8 mouse cellular contexts compared by ENCODE assay signal in the genomic region with DNA sequence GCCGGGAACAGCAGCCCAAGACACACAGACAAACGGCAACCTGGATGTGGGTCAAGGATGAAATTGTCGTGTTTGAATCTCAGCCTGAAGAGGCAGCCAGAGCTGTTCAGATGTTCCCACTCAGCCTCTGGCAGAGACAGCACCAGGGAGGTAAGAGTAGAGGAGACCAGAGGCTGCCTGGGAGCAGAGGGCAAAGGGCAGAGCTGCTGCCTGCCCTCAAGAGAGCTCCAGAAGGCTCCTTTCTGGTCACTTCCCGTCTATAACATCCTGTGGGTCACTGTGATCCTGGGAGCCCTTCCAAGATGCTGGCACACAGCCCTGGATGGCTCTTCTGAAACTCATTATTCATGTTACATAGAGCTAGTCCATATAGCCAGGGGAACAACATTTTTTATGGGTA.
DNase-seq lines count a peak whose midpoint lies in the region; ATAC-seq and TF ChIP-seq lines count a peak whose summit lies in the region.

No protein-coding gene starts in this region.

- H3K9ac ChIP-seq in forebrain, embryonic 14.5 days (ENCODE audit: low read length): no peak overlapping the region
- H3K9ac ChIP-seq in forebrain, embryonic 16.5 days (replicated peaks; ENCODE audit: low read depth, low read length): no peak overlapping the region
- H3K9ac ChIP-seq in embryonic facial prominence, embryonic 14.5 days (ENCODE audit: low read depth, low read length): no peak overlapping the region
- H3K9ac ChIP-seq in kidney, postnatal 0 days (ENCODE audit: low read depth, low read length): no peak overlapping the region
- H3K9ac ChIP-seq in forebrain, embryonic 12.5 days: no peak overlapping the region

- no peaks in the 10 kb centered on the region for H3K27me3 ChIP-seq in forebrain, embryonic 14.5 days (replicated peaks; ENCODE audit: control insufficient read depth, insufficient read depth, low read length)
- H3K27me3 ChIP-seq in forebrain, embryonic 16.5 days (replicated peaks; ENCODE audit: control insufficient read depth, insufficient read depth, low read length): no peaks in the 10 kb centered on the region
- H3K27me3 ChIP-seq in embryonic facial prominence, embryonic 14.5 days (replicated peaks; ENCODE audit: control insufficient read depth, insufficient read depth, low read length): no peaks in the 10 kb centered on the region
- no peaks in the 10 kb centered on the region for H3K27me3 ChIP-seq in kidney, postnatal 0 days (ENCODE audit: insufficient read depth, low read length)
- no peaks in the 10 kb centered on the region for H3K27me3 ChIP-seq in forebrain, embryonic 12.5 days

- no peak overlapping the region for H3K27ac ChIP-seq in forebrain, embryonic 14.5 days (ENCODE audit: low read depth, low read length)
- no peak overlapping the region for H3K27ac ChIP-seq in forebrain, embryonic 16.5 days (ENCODE audit: low read length)
- H3K27ac ChIP-seq in embryonic facial prominence, embryonic 14.5 days (replicated peaks; ENCODE audit: low read depth, low read length): peak overlapping the region; percentile 46; the same call in 1 of the 2 replicates
- H3K27ac ChIP-seq in kidney, postnatal 0 days: no peak overlapping the region; the same call in 1 of the 2 replicates
- H3K27ac ChIP-seq in forebrain, embryonic 12.5 days: no peak overlapping the region

- H3K36me3 ChIP-seq in forebrain, embryonic 14.5 days (ENCODE audit: control insufficient read depth, insufficient read depth, low read length): no peaks in the 10 kb centered on the region
- no peaks in the 10 kb centered on the region for H3K36me3 ChIP-seq in forebrain, embryonic 16.5 days (ENCODE audit: control insufficient read depth, insufficient read depth)
- no peaks in the 10 kb centered on the region for H3K36me3 ChIP-seq in embryonic facial prominence, embryonic 14.5 days (ENCODE audit: control insufficient read depth, insufficient read depth, low read length)
- no peaks in the 10 kb centered on the region for H3K36me3 ChIP-seq in kidney, postnatal 0 days (ENCODE audit: insufficient read depth, low read length)
- H3K36me3 ChIP-seq in forebrain, embryonic 12.5 days (replicated peaks): no peaks in the 10 kb centered on the region

- no peak for ATAC-seq in forebrain, embryonic 14.5 days
- no peak for ATAC-seq in forebrain, embryonic 16.5 days
- peak; percentile 62; the same call in 1 of the 2 replicates for ATAC-seq in embryonic facial prominence, embryonic 14.5 days (ENCODE audit: low read depth)
- no peak for ATAC-seq in kidney, postnatal 0 days (replicated peaks; ENCODE audit: low FRiP score, low read depth)
- no peak for ATAC-seq in forebrain, embryonic 12.5 days (ENCODE audit: low FRiP score)

- H3K4me1 ChIP-seq in forebrain, embryonic 14.5 days (ENCODE audit: control insufficient read depth, insufficient read depth, low read length): peaks cover 4% of the 10 kb centered on the region; the same call in 1 of the 2 replicates
- H3K4me1 ChIP-seq in forebrain, embryonic 16.5 days (replicated peaks; ENCODE audit: control insufficient read depth, insufficient read depth, low read length): peaks cover 12% of the 10 kb centered on the region
- H3K4me1 ChIP-seq in embryonic facial prominence, embryonic 14.5 days (ENCODE audit: control insufficient read depth, insufficient read depth, low read length): peaks cover 12% of the 10 kb centered on the region
- H3K4me1 ChIP-seq in kidney, postnatal 0 days (replicated peaks; ENCODE audit: insufficient read depth, low read length): no peaks in the 10 kb centered on the region; the same call in 1 of the 2 replicates
- peaks cover 2% of the 10 kb centered on the region; the same call in 1 of the 2 replicates for H3K4me1 ChIP-seq in forebrain, embryonic 12.5 days

- no peaks in the 10 kb centered on the region for H3K9me3 ChIP-seq in forebrain, embryonic 14.5 days (replicated peaks; ENCODE audit: control insufficient read depth, low read length)
- no peaks in the 10 kb centered on the region for H3K9me3 ChIP-seq in forebrain, embryonic 16.5 days (ENCODE audit: control insufficient read depth, low read length)
- peaks cover 7% of the 10 kb centered on the region; the same call in 1 of the 2 replicates for H3K9me3 ChIP-seq in embryonic facial prominence, embryonic 14.5 days (ENCODE audit: control insufficient read depth, low read length)
- H3K9me3 ChIP-seq in kidney, postnatal 0 days (replicated peaks; ENCODE audit: low read length): no peaks in the 10 kb centered on the region
- H3K9me3 ChIP-seq in forebrain, embryonic 12.5 days: no peaks in the 10 kb centered on the region

- no peak overlapping the region for H3K4me3 ChIP-seq in forebrain, embryonic 14.5 days (ENCODE audit: low read depth, low read length)
- H3K4me3 ChIP-seq in forebrain, embryonic 16.5 days (replicated peaks; ENCODE audit: low read length): no peak overlapping the region
- no peak overlapping the region for H3K4me3 ChIP-seq in embryonic facial prominence, embryonic 14.5 days (ENCODE audit: low read depth, low read length)
- H3K4me3 ChIP-seq in kidney, postnatal 0 days (replicated peaks; ENCODE audit: low read depth, low read length): no peak overlapping the region
- H3K4me3 ChIP-seq in forebrain, embryonic 12.5 days (replicated peaks): no peak overlapping the region

- no peak for TF ChIP-seq CTCF in kidney, postnatal 0 days (IDR thresholded peaks at IDR 0.05; ENCODE audit: low read depth)

- DNase-seq in forebrain, embryonic 14.5 days (ENCODE audit: low spot score): peak; percentile 43
- peak; percentile 55 for DNase-seq in 3134 (ENCODE audit: extremely low read depth, insufficient read length, low spot score)
- DNase-seq in embryonic facial prominence, embryonic 14.5 days (ENCODE audit: low spot score): peak; percentile 43
- peak; percentile 55 for DNase-seq in kidney, postnatal 0 days (ENCODE audit: low spot score)
- DNase-seq in embryo, embryonic 9.5 days (ENCODE audit: extremely low spot score): no peak
- DNase-seq in thymus, postnatal 36 days: no peak

- WGBS in forebrain, embryonic 14.5 days: 56% methylated on average over 4 of the region's 4 CpGs
- WGBS in forebrain, embryonic 16.5 days: 36% methylated on average over 4 of the region's 4 CpGs
- WGBS in embryonic facial prominence, embryonic 14.5 days: 23% methylated on average over 4 of the region's 4 CpGs
- 39% methylated on average over 4 of the region's 4 CpGs for WGBS in kidney, postnatal 0 days
- 62% methylated on average over 4 of the region's 4 CpGs for WGBS in forebrain, embryonic 12.5 days

- no peak overlapping the region for H3K4me2 ChIP-seq in forebrain, embryonic 14.5 days (ENCODE audit: low read length)
- H3K4me2 ChIP-seq in forebrain, embryonic 16.5 days (ENCODE audit: low read length): no peak overlapping the region
- H3K4me2 ChIP-seq in embryonic facial prominence, embryonic 14.5 days (ENCODE audit: low read depth, low read length): no peak overlapping the region
- H3K4me2 ChIP-seq in kidney, postnatal 0 days (ENCODE audit: low read length): no peak overlapping the region
- no peak overlapping the region for H3K4me2 ChIP-seq in forebrain, embryonic 12.5 days

Comparison
In these comparisons a context has a peak if more than half of its experiments do, and no peak if none do; other contexts are left out.
1. DNase-seq: peak in forebrain, embryonic 14.5 days (single experiment), 3134 (single experiment), embryonic facial prominence, embryonic 14.5 days (single experiment) and kidney, postnatal 0 days (single experiment); none in embryo, embryonic 9.5 days (single experiment) and thymus, postnatal 36 days (0 of 2).